Mouse (Mus musculus): Measurements from ENCODE around the gene C3ar1. TPM values are rescaled to one million over a fixed set of nuclear protein-coding genes. Genes with fewer than 3 reads are reported as not detected.

The C3ar1 gene
- 0.80 and 1.1 TPM in 2 replicates for polyA plus RNA-seq (2012; rRNA removed)

DNA sequence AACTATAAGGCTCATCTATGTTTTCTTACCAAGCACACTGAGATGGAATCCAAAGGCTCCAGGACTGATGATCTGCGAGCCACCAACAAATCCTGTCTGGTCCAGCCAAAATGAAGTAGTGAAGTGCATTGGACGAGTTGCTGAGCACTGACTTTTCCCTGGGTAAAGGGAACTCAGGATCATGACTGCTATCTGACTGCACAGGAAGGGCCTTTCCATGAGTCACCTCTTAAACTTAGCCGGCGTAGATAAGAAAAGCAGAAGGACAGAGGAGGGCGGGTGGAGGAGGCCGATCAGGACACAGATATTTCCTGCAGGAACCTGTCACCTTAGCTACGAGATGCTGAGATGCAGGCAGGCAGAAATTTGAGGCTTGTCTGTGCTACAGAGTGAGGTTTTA is at the start of gene C3ar1:
TSS of gene C3ar1 (minus strand) at position 207 of the 400 bp plus-strand sequence.

DNA sequence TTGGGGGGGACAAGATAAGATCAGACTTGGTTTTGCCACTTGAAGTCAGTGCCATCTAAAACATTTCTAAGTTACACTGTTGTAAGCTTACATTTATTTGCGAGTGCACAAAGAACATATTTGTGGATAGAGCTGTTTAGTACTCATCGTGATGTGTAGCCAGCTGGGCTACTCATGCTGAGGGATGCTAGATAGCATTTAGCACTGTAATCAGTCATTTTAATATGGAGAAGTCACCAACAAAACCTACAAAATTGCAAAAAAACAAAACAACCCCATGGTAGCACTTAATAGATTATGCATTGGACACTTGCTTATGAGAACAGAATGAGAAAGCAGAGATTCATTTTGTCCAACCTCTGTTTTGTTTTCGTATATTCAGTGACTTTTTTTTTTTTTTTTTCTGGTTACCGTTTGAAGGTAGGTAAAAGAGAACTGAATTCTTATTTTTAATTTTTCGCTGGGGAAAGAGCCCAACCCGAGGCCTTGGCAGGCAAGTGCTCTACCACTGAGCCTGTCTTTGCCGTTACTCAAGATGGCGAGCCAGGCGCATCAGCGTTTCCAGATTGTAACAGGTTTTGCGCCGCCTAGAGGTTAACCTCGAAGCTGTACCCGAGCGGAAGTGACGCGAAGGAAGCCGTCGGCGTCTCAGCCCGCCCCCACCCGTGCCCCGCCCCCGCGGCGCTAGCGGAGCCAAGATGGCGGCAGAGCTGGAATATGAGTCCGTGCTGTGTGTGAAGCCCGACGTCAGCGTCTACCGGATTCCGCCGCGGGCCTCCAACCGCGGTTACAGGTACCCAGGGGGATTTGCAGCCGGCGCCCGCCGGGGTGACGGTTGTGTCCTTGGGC is 18.1 kb upstream of the C3ar1 start, which contains the start of gene Necap1:
TSS of gene Necap1 (plus strand) at position 604 of the 849 bp plus-strand sequence.

DNA sequence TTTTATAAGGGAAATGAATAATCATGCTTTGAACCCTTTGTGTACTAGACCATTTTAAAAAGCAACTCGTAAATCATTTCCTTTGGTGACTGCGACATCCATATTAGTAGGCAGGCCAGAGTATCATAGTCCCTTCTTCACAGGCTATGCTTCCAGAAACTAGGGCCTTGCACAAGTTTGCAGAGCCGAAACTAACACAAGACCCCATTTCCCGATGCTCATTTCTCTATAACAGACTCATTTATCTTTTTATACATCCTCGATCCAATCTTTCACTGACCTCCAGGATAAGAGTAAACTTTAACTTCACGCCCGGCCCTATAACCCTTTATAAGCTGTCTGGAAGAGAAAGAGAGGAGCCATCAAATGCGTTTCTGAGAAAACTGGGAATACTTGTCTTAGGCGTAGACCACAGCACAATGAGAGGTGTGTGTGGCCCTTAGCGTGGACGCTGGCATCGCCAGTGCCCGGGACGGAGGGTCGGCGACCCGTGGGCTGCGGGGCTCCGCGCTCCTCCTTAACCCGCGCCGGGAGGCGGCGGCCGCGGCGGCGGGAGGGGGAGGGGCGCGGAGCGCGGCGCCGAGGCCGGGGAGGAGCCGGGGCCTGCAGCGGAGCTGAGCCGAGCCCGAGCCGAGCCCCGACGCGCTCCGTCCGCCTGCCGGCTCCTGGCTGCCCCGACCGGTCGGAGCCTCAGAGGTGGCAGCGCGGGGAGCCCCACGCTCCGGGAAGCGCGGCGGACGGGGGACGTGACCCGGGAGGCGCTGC is 36.5 kb downstream of the C3ar1 start, which contains the start of gene Foxj2:
TSS of gene Foxj2 (plus strand) at position 609 of the 765 bp plus-strand sequence.

DNA sequence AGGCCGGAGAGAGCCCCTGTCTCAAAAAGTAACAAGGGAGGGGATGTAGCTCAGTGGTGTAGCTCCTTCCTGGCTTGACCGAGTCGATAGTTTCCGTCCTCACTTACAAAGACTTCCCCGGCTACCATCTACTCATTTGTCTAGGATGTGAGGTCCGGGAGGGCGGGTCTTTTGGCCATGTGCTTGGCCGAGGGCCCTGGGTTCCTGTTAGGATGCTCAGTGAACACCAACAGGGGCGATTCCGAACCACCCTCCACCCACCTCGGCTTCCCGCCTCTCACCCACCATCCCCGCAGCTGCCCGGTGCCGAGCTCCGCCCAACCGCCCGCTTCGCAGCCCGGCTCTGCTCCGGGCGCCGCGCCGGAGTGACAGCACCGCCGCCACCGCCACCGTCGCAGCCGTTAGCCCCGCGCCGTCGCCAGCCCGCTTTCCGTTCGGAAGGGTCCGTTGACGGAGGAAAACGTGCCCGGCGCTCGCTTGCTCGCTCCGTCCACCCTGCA is 54.6 kb downstream of the C3ar1 start, which contains the start of gene Slc2a3:
TSS of gene Slc2a3 (minus strand) at position 340 of the 500 bp plus-strand sequence.

Other genes with a start within 250 kb of the C3ar1 start
- not detected in 2 replicates for gene Gdf3, start 246.1 kb downstream of the C3ar1 start, polyA plus RNA-seq (2012; rRNA removed)
- not detected in 2 replicates for gene Dppa3, start 229.8 kb downstream of the C3ar1 start, polyA plus RNA-seq (2012; rRNA removed)
- 0.07 and 0.16 TPM in 2 replicates for gene Nanog, start 148.7 kb downstream of the C3ar1 start, polyA plus RNA-seq (2012; rRNA removed)
- 56.5 and 57.2 TPM in 2 replicates for gene Slc2a3, start 54.5 kb downstream of the C3ar1 start, polyA plus RNA-seq (2012; rRNA removed)
- gene Foxj2, start 36.2 kb downstream of the C3ar1 start, polyA plus RNA-seq (2012; rRNA removed): 8.4 and 10.5 TPM in 2 replicates
- gene Necap1, start 18.3 kb upstream of the C3ar1 start, polyA plus RNA-seq (2012; rRNA removed): 110 and 116 TPM in 2 replicates
- 0.60 and 0.64 TPM in 2 replicates for gene Clec4a1, start 65.7 kb upstream of the C3ar1 start, polyA plus RNA-seq (2012; rRNA removed)
- gene Clec4a3, start 96.4 kb upstream of the C3ar1 start, polyA plus RNA-seq (2012; rRNA removed): 0.20 and 0.23 TPM in 2 replicates
- not detected in 2 replicates for gene Clec4a4, start 134.2 kb upstream of the C3ar1 start, polyA plus RNA-seq (2012; rRNA removed)
- gene Clec4b1, start 193.8 kb upstream of the C3ar1 start, polyA plus RNA-seq (2012; rRNA removed): not detected in 2 replicates